Mouse (Mus musculus) neural tube, embryonic 14.5 days (tissue): ENCODE measurements around the gene Ccdc189. TPM values are rescaled to one million over a fixed set of nuclear protein-coding genes. Genes with fewer than 3 reads are reported as not detected.

ENCODE experiments used
- ATAC-seq: fragments of 200-750 bp; cut with Nextera tagmentation; 2 replicates; pipeline ENCODE4 v1.8.0; 2017; ENCODE audit warnings: low read depth, mild to moderate bottlenecking, moderate TSS enrichment, moderate library complexity
- H3K27ac ChIP-seq: fragments of 300-500 bp; sonication (generic); 2 replicates; pipeline ENCODE4 v1.5.1; 2014; ENCODE audit warnings: low read depth, mild to moderate bottlenecking, control low read depth, low read length, moderate library complexity, mixed read lengths
- H3K27me3 ChIP-seq: fragments of 300-500 bp; sonication (generic); 2 replicates; pipeline ENCODE4 v1.6.1; 2014; ENCODE audit warnings: low read length; ENCODE audit not compliant: control insufficient read depth, insufficient read depth
- H3K36me3 ChIP-seq: fragments of 300-500 bp; sonication (generic); 2 replicates; pipeline ENCODE4 v1.6.1; 2014; ENCODE audit warnings: low read length, mixed read lengths; ENCODE audit not compliant: control insufficient read depth, insufficient read depth
- H3K4me1 ChIP-seq: fragments of 300-500 bp; sonication (generic); 2 replicates; pipeline ENCODE4 v1.6.1; 2014; ENCODE audit warnings: low read length; ENCODE audit not compliant: control insufficient read depth, insufficient read depth
- H3K4me2 ChIP-seq: fragments of 300-500 bp; sonication (generic); 2 replicates; pipeline ENCODE4 v1.6.1; 2014; ENCODE audit warnings: mild to moderate bottlenecking, low read depth, low read length, control low read depth
- H3K4me3 ChIP-seq: fragments of 300-500 bp; sonication (generic); 2 replicates; pipeline ENCODE4 v1.5.1; 2014; ENCODE audit warnings: low read depth, low read length, control low read depth, mixed read lengths
- H3K9ac ChIP-seq: fragments of 300-500 bp; sonication (generic); replicated peaks from 2 replicates; pipeline ENCODE4 v1.6.1; 2014; ENCODE audit warnings: low read depth, mild to moderate bottlenecking, control low read depth, low read length, mixed read lengths
- H3K9me3 ChIP-seq: fragments of 300-500 bp; sonication (generic); 2 replicates; pipeline ENCODE4 v1.6.1; 2016; ENCODE audit warnings: low read length; ENCODE audit not compliant: control insufficient read depth
- WGBS: fragments of 180-500 bp; shearing (Covaris S2); extraction: QIAGEN DNeasy Blood & Tissue Kit; methylation state at CpG from one replicate; pipeline ENCODE4 v1.1.7; 2014; 5-methylcytosine and 5-hydroxymethylcytosine counted together
- polyA plus RNA-seq: library from polyadenylated mRNA; unstranded; fragments of >200 nt; fragmentation: Nextera tagmentation; extraction: Ambion mirVana; gene quantifications from 2 replicates; pipeline ENCODE4 v1.2.1, GENCODE M21; 2014

Ccdc189 gene
- polyA plus RNA-seq, 1 experiment from 2014 or later = 7.8 TPM

DNA sequence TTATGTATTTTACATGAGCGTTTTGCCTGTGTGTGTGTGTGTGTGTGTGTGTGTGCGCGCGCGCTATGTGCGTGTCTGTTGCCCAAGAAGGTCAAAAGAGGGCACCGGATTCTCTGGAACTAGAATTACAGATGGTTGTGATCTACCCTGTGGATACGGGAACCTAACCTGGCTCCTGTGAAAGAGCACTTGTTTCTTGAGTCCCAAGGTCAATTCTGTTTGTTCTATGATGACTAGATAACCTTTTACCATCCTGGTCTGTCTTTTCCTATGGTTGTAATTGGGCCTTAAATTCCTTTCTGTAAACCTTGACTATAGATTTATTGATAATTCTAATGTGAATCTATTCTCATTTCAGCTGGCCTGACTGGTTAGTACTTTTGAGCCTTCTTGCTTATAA, 36.8 kb downstream of the Ccdc189 start:
- ATAC-seq = no peak
- Histone ChIP-seq H3K4me3 (no peak overlapping the region), H3K9me3 (no peaks in the 10 kb centered on the region), H3K9ac (no peak overlapping the region), H3K4me2 (no peak overlapping the region), H3K36me3 (peaks cover 64% of the 10 kb centered on the region), H3K4me1 (no peaks in the 10 kb centered on the region), H3K27me3 (no peaks in the 10 kb centered on the region), H3K27ac (no peak overlapping the region)
- 96% methylated on average over 8 of the region's 8 CpGs for whole genome bisulfite sequencing

DNA sequence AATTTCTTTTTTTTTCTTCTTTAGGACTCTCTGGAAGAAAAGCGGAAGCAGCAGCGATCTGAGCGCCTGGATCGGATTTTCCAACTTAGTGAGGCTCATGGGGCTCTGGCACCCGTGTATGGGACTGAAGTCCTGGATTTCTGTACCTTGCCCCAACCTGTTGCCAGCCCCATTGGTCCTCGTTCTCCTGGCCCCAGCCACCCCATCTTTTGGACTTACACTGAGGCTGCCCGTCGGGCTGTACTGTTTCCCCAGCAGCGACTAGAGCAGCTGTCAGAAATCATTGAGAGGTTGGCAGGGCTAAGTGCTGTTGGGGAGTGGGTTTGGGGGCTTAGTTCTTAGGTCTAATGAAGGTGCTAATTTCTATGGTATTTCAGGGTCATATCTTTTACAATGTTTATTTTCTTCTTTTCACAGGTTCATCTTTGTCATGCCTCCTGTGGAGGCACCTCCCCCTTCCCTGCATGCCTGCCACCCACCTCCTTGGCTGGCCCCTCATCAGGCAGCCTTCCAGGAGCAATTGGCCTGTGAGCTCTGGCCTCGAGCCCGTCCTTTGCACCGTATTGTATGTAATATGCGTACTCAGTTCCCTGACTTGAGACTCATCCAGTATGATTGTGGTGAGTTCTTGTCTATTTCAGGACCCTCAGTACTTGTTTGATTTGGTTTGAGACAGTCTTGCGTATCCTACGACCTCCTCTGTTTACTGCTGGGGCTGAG, 39.1 kb downstream of the Ccdc189 start:
- no peak overlapping the region for H3K27ac ChIP-seq
- no peaks in the 10 kb centered on the region for H3K9me3 ChIP-seq
- no peaks in the 10 kb centered on the region for H3K4me1 ChIP-seq
- ATAC-seq = no peak
- no peaks in the 10 kb centered on the region for H3K27me3 ChIP-seq
- H3K4me3 ChIP-seq = no peak overlapping the region
- H3K36me3 ChIP-seq = peaks cover 58% of the 10 kb centered on the region
- WGBS = 88% methylated on average over 15 of the region's 15 CpGs
- H3K9ac ChIP-seq = no peak overlapping the region
- H3K4me2 ChIP-seq = no peak overlapping the region

DNA sequence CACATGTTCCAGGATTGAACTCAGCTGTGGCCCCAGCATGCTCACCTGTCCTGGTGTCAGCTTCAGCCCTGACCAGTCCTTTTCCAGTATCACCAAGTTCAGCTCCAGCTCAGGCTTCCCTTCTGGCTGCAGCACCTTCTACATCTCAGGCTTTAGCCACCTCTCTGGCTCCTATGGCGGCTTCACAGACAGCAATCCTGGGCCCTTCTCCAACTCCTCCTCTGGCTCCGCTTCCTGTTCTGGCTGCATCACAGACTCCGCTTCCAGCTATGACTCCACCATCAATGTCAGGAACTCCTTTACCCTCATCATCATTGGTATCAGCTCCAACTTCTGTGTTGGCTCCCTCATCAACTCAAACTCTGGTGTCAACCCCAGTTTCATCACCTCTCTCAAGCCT, 46.7 kb downstream of the Ccdc189 start:
- Histone ChIP-seq H3K4me2 (no peak overlapping the region), H3K27ac (no peak overlapping the region), H3K9ac (no peak overlapping the region), H3K4me3 (no peak overlapping the region), H3K36me3 (peaks cover 77% of the 10 kb centered on the region), H3K27me3 (no peaks in the 10 kb centered on the region), H3K4me1 (no peaks in the 10 kb centered on the region), H3K9me3 (no peaks in the 10 kb centered on the region)
- ATAC-seq = no peak
- WGBS = 97% methylated on average over 3 of the region's 3 CpGs

Other genes starting within 250 kb of the Ccdc189 start
- 3.3 and 6.0 TPM in 2 replicates for gene Zfp768, start 243.0 kb downstream of the Ccdc189 start, polyA plus RNA-seq
- 8.4 and 9.1 TPM in 2 replicates for gene Zfp747, start 212.5 kb downstream of the Ccdc189 start, polyA plus RNA-seq
- gene 9130019O22Rik, start 201.4 kb downstream of the Ccdc189 start, polyA plus RNA-seq = 5.6 and 6.7 TPM in 2 replicates
- gene E430018J23Rik, start 195.0 kb downstream of the Ccdc189 start, polyA plus RNA-seq = 6.0 and 7.8 TPM in 2 replicates
- 5.5 and 5.7 TPM in 2 replicates for gene Zfp764, start 181.8 kb downstream of the Ccdc189 start, polyA plus RNA-seq
- 35.7 and 37.2 TPM in 2 replicates for gene Zfp688, start 166.5 kb downstream of the Ccdc189 start, polyA plus RNA-seq
- 16.1 and 18.2 TPM in 2 replicates for gene Zfp689, start 139.4 kb downstream of the Ccdc189 start, polyA plus RNA-seq
- gene Prr14, start 129.0 kb downstream of the Ccdc189 start, polyA plus RNA-seq = 35.8 and 38.8 TPM in 2 replicates
- 15.5 TPM in 2 replicates for gene Fbrs, start 109.4 kb downstream of the Ccdc189 start, polyA plus RNA-seq
- gene Srcap, start 76.6 kb downstream of the Ccdc189 start, polyA plus RNA-seq = 53.0 and 66.7 TPM in 2 replicates
- gene Gm42715, start 69.0 kb downstream of the Ccdc189 start, polyA plus RNA-seq = 18.3 and 19.7 TPM in 2 replicates
- 7.2 TPM in 2 replicates for gene Tmem265, start 27.2 kb downstream of the Ccdc189 start, polyA plus RNA-seq
- 62.1 and 69.6 TPM in 2 replicates for gene Phkg2, start 15.3 kb downstream of the Ccdc189 start, polyA plus RNA-seq
- 31.2 and 39.6 TPM in 2 replicates for gene Rnf40, start 172 bp upstream of the Ccdc189 start, polyA plus RNA-seq
- gene Zfp629, start 27.2 kb upstream of the Ccdc189 start, polyA plus RNA-seq = 20.4 and 25.3 TPM in 2 replicates
- 36.0 and 45.7 TPM in 2 replicates for gene Bcl7c, start 120.3 kb upstream of the Ccdc189 start, polyA plus RNA-seq
- 2.7 and 3.6 TPM in 2 replicates for gene Ctf1, start 124.1 kb upstream of the Ccdc189 start, polyA plus RNA-seq
- gene Ctf2, start 143.6 kb upstream of the Ccdc189 start, polyA plus RNA-seq = 0.27 TPM in 1 of 2 replicates, not detected in the other
- 6.5 and 9.1 TPM in 2 replicates for gene Fbxl19, start 155.9 kb upstream of the Ccdc189 start, polyA plus RNA-seq
- gene Orai3, start 181.2 kb upstream of the Ccdc189 start, polyA plus RNA-seq = 4.6 and 6.8 TPM in 2 replicates
- gene Setd1a, start 188.1 kb upstream of the Ccdc189 start, polyA plus RNA-seq = 22.4 and 23.3 TPM in 2 replicates
- gene Gm49388, start 197.0 kb upstream of the Ccdc189 start, polyA plus RNA-seq = 0.64 TPM in 1 of 2 replicates, not detected in the other
- gene Hsd3b7, start 212.0 kb upstream of the Ccdc189 start, polyA plus RNA-seq = 7.0 and 9.6 TPM in 2 replicates
- 9.8 and 13.5 TPM in 2 replicates for gene Stx4a, start 235.7 kb upstream of the Ccdc189 start, polyA plus RNA-seq
- 65.9 and 66.9 TPM in 2 replicates for gene Stx1b, start 236.0 kb upstream of the Ccdc189 start, polyA plus RNA-seq